Mouse (Mus musculus) erythroblast, adult 5-6 weeks (primary cell): Measurements from ENCODE around the gene Tmx4. TPM values are rescaled to one million over a fixed set of nuclear protein-coding genes. Genes with fewer than 3 reads are reported as not detected.

Experiments
- ATAC-seq: replicated peaks from 2 replicates; pipeline ENCODE4 v1.8.0; 2016; ENCODE audit warnings: moderate number of reproducible peaks, mild to moderate bottlenecking, moderate TSS enrichment, inconsistent platforms; ENCODE audit not compliant: poor library complexity, low FRiP score, severe bottlenecking
- total RNA-seq, 2 experiments: library from RNA; stranded (forward) in 1 of 2; stranded (reverse) in 1 of 2; fragments of 150-400 nt in 1 of 2; fragments of 200-764, 138-1000 nt in 1 of 2; gene quantifications; 2 replicates each; pipeline versions ENCODE4 v1.2.3 to v1.2.4; 2015 to 2017; ENCODE audit warnings: low replicate concordance in 2 of 2

Tmx4 gene
- total RNA-seq, 2 experiments from 2014 or later, result 42.9 to 43.0 TPM

DNA sequence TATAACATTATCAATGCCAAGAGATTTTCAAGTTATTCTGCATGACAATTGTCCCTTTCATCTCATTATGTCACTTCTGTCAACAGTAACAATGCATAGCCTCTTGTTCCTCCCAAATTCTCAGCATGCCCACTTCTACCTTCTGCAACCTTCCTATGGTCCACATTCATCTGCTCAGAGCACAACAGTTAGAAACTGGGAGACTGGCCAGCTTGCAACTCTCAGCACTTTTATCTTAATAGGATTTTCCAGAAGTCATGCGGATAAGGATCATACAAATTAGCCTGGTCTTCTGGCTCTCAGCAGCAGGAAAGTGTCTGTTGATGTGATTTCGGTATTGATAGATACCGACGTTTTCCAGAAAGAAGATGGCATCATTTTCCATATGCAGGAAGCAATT is 58.7 kb downstream of the Tmx4 start:
- ATAC-seq, result no peak

- ATAC-seq, result no peak
Measured at GRCm38 (mm10) chr2:134559422-134559821, 84.5 kb downstream of the Tmx4 start.

DNA sequence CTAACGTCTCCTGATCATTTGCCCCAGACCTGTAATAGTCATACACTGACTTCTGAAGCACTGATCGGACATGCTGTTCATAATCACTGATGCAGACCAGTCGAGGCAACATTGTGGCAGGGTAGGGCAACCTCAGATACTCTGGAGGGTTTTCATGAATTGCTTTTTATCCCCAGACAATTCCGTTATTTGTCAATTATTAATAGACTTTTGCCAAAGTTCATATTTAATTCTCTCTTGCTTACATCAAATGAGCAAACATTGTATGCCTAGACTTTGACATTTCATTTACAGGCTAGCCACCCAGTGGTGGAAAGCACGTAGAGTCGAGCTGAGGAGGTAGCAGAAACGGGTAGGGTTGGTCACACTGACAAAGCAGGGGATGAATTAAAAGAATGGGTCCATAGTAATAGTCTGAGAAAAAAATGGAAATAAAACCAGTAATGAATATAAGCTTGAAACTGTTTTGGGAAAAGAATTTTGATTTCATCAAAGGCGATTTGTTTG is 89.7 kb downstream of the Tmx4 start, which contains the start of gene Hao1:
Gene Hao1 (minus strand): TSS at position 148 of the 507 bp plus-strand sequence.
- no peak for ATAC-seq

- ATAC-seq, result no peak
Measured at GRCm38 (mm10) chr2:134552358-134552757, 91.6 kb downstream of the Tmx4 start.

DNA sequence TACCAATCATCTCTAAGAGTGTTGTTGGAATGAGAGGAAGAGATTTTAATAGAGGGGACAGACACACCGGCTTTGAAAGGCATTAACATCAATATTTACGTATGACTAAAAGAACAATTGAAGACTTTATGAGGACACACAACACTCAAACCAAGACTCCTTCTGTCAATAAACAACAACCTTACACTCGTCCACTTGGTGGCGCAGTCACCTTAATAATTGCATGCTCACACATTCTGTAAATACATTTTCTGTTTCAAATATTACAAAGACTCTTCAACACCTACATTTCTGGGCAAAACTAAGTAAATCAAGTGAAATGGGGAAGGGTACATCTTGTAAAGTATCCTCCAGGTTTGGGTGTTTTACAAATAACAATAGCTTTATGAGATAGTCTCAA is 94.2 kb downstream of the Tmx4 start:
- ATAC-seq, result no peak

GRCm38 (mm10) chr2:134545116-134545515 is 98.8 kb downstream of the Tmx4 start:
- ATAC-seq, result no peak

DNA sequence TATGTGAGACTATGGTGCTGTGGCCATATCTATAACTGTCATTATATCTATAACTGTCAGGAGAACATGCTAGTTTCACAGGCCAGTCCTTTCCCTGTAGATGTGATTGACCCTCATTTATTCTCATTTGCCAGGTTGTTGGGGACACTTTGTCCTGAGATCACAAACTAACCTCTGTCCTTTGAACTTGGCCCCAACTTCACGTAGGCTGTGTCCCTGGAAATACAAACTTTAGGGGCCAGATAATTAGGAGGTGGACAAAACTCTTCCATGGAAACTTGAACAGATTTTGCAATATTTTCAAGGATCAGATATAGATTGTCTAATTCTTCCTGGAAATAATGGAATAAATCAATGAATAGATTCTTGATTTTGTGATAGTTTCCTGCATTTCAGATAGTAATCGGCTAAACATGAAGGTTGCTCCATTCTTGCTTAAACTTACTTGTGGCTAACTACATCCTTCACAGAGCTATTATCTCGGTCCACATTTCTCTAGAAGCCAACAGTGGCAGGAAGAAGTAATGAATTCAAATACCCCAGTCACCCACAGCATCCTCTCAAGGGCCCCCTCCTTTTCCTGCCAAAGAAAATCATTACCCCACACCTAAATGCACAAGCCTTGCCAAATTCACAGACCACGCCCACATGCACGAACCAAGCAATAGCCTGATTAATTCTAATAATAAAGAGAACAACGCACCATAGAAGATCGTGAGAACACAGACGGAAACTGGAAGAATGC is 99.5 kb downstream of the Tmx4 start:
- ATAC-seq, result no peak

Other genes starting within 250 kb of the Tmx4 start
- gene Hao1, start 89.8 kb downstream of the Tmx4 start, total RNA-seq (2015; ENCODE audit: low replicate concordance), result not detected in 2 replicates
- gene Hao1, start 89.8 kb downstream of the Tmx4 start, total RNA-seq (2017; ENCODE audit: low replicate concordance), result not detected in 2 replicates
- gene Plcb1, start 141.9 kb upstream of the Tmx4 start, total RNA-seq (2015; ENCODE audit: low replicate concordance), result 0.96 and 3.3 TPM in 2 replicates
- 1.8 and 9.5 TPM in 2 replicates for gene Plcb1, start 141.9 kb upstream of the Tmx4 start, total RNA-seq (2017; ENCODE audit: low replicate concordance)